Mouse (Mus musculus) embryonic fibroblast, embryonic 13.5 days (primary cell): ENCODE measurements around the gene Rin2. TPM values are rescaled to one million over a fixed set of nuclear protein-coding genes. Genes with fewer than 3 reads are reported as not detected.
A peak's percentile ranks its signal among the peaks of the same experiment; 100 is the strongest.

Experiments used
- H3K27ac ChIP-seq: 2 replicates; pipeline ENCODE4 v1.5.1; 2012; ENCODE audit warnings: low read length, control low read depth, inconsistent platforms; ENCODE audit not compliant: insufficient read depth
- H3K4me1 ChIP-seq: 2 replicates; pipeline ENCODE4 v1.6.1; 2011; ENCODE audit warnings: low read length; ENCODE audit not compliant: control insufficient read depth, insufficient read depth
- H3K4me3 ChIP-seq: 2 replicates; pipeline ENCODE4 v1.5.1; 2011; ENCODE audit warnings: mild to moderate bottlenecking, control low read depth, low read length; ENCODE audit not compliant: insufficient read depth
- CTCF ChIP-seq: IDR thresholded peaks from 2 replicates; pipeline ENCODE4 v1.5.1; 2011; ENCODE audit warnings: mild to moderate bottlenecking, control low read depth, low read length, moderate library complexity, borderline replicate concordance; ENCODE audit not compliant: insufficient read depth
- POLR2A ChIP-seq: IDR thresholded peaks from 2 replicates; pipeline ENCODE4 v1.6.1; 2011; ENCODE audit warnings: low read depth, mild to moderate bottlenecking, control low read depth, low read length, moderate library complexity
- polyA plus RNA-seq: library from polyadenylated mRNA; stranded (reverse); fragments of >200 nt; gene quantifications from 2 replicates; pipeline ENCODE4 v1.2.4, GENCODE M21; 2011; ENCODE audit warnings: low read depth; ENCODE audit not compliant: missing spikeins, insufficient read length

Gene Rin2
- polyA plus RNA-seq, 1 experiment = 30.5 TPM

GRCm38 (mm10) chr2:145850779-145851178 is 175.8 kb downstream of the Rin2 start:
- TF ChIP-seq POLR2A (no peak), CTCF (no peak)
- Histone ChIP-seq H3K27ac (peak overlapping the region; percentile 3; the same call in 1 of the 2 replicates), H3K4me1 (peaks cover 4% of the 10 kb centered on the region), H3K4me3 (no peak overlapping the region)

DNA sequence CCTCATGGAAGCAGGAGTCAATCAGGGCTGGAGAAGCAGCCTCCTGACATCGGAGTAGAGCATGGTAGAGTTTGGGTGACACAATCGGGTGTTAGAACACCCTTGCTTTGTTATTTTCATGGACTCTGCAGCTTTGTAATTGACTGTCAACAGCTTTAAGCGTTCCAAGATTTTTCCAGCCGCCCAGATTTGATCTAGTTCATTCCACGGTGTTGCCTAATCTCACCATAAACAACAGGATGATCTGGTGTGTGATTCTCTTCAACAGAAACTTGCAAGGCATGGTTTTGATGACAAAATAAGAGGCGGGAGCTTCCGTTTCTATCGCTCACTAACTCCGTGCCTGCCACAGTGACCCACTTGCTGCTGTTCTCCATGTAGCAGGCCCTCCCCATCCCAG is 180.8 kb downstream of the Rin2 start:
- Histone ChIP-seq H3K4me3 (no peak overlapping the region), H3K27ac (no peak overlapping the region), H3K4me1 (peaks cover 15% of the 10 kb centered on the region)
- no peak for TF ChIP-seq CTCF
- TF ChIP-seq POLR2A = no peak

- H3K27ac ChIP-seq = no peak overlapping the region
- peaks cover 12% of the 10 kb centered on the region for H3K4me1 ChIP-seq
- TF ChIP-seq CTCF = no peak
- TF ChIP-seq POLR2A = no peak
- no peak overlapping the region for H3K4me3 ChIP-seq
These were observed 182.8 kb downstream of the Rin2 start for GRCm38 (mm10) chr2:145857864-145858263.

DNA sequence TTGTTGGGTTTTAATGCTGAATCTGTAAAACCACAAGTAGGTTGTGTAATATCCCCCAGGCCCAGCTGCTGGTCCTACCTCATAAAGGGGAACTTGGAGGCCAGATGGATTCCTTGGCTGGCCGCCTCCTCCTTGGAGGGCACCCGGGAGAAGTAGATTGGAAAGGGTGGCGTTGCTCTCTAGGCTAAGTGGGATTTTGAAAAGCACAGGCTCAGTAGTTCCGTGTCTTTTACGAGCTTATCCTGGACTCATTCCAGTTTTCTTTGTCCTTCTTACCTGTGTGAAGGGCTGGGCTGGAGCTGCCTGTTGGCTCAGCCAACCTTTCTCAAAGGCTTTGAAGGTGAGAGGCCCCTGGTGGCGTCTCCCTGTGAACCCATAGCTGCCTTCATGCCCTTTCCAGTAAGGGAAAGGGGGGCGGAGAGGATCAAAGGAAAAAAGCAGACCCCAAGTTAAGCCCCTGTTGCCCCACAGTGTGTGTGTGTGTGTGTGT is 184.5 kb downstream of the Rin2 start:
- TF ChIP-seq POLR2A (no peak), CTCF (no peak)
- H3K4me1 ChIP-seq = peaks cover 12% of the 10 kb centered on the region
- no peak overlapping the region for H3K4me3 ChIP-seq
- peak overlapping the region; percentile 88 for H3K27ac ChIP-seq

GRCm38 (mm10) chr2:145859932-145860801 is 185.2 kb downstream of the Rin2 start:
- Histone ChIP-seq H3K4me3 (peak overlapping the region; percentile 51), H3K27ac (peak overlapping the region; percentile 91), H3K4me1 (peaks cover 12% of the 10 kb centered on the region)
- TF ChIP-seq POLR2A (peak; percentile 68), CTCF (no peak)

DNA sequence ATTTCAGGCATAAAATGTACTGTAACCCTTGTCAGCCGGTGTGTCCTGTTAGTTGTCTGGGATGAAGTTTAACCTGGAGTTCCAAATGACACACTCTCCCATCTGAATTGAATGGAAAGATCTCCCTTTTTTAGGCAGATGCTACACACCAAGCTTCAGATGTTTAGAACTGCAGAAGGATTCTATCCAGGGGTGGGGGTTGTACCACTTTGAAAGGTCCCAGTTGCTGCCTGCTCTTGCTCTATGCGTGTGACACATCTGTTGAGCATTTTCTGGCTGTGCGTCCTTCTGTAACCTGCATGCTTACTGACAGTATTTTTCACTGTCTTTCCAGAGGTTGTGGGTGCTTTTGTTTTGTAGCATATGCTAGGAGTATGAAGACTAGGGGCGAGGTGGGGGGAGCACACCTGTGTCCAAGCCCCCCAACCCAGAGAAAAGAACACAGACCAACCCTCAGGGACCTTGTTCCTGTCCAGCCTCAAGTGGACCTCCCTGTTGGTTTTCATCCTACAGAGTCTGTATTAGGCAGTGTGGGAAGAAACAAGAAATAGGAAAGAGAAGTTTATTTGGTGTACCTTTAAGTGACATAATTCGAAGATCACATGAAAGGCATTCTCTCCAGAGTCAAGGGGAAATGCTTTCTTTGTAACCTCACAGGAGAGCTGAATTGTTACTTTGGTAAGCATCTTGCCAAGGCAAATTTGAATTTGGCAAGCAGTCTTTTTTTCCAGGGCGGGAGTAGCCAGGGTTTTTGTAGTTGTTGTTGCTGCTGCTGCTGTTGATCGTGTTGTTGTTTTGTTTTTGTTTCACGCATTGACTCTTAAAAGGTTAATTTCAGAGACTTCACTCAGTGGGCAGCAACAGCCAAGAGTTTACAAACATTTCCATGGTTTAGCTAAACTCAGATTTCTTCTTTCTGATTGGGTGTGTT is 186.4 kb downstream of the Rin2 start:
- TF ChIP-seq POLR2A (0 out of 2 replicates have a peak, but pooled peaks have one; percentile 32), CTCF (no peak)
- H3K4me1 ChIP-seq = peaks cover 12% of the 10 kb centered on the region
- peak overlapping the region; percentile 51 for H3K4me3 ChIP-seq
- peak overlapping the region; percentile 91 for H3K27ac ChIP-seq

GRCm38 (mm10) chr2:145862206-145862817 is 187.3 kb downstream of the Rin2 start:
- Histone ChIP-seq H3K4me3 (peak overlapping the region; percentile 51), H3K27ac (peak overlapping the region; percentile 91), H3K4me1 (peaks cover 12% of the 10 kb centered on the region)
- TF ChIP-seq POLR2A (peak; percentile 39; the same call in 1 of the 2 replicates), CTCF (no peak)

GRCm38 (mm10) chr2:145865344-145865743 is 190.3 kb downstream of the Rin2 start:
- Histone ChIP-seq H3K4me1 (no peaks in the 10 kb centered on the region), H3K4me3 (no peak overlapping the region), H3K27ac (no peak overlapping the region)
- TF ChIP-seq POLR2A (no peak), CTCF (no peak)

GRCm38 (mm10) chr2:145866238-145866637 is 191.2 kb downstream of the Rin2 start:
- TF ChIP-seq CTCF (no peak), POLR2A (no peak)
- Histone ChIP-seq H3K4me1 (no peaks in the 10 kb centered on the region), H3K27ac (no peak overlapping the region), H3K4me3 (no peak overlapping the region)
